Mouse (Mus musculus) midbrain, embryonic 14.5 days (tissue): ENCODE measurements around the gene Rnf114. TPM values are rescaled to one million over a fixed set of nuclear protein-coding genes. Genes with fewer than 3 reads are reported as not detected.
A peak's percentile ranks its signal among the peaks of the same experiment; 100 is the strongest.

Experiments
- ATAC-seq: fragments of 200-750 bp; cut with Nextera tagmentation; 2 replicates; pipeline ENCODE4 v1.8.0; 2017; ENCODE audit warnings: moderate number of reproducible peaks, moderate library complexity; ENCODE audit not compliant: low FRiP score, low TSS enrichment
- DNase-seq: peaks from one replicate; pipeline ENCODE4 v3.0.0-alpha.2; 2015
- H3K27ac ChIP-seq: fragments of 300-500 bp; sonication (generic); replicated peaks from 2 replicates; pipeline ENCODE4 v1.5.1; 2014; ENCODE audit warnings: mild to moderate bottlenecking, low read depth, low read length, moderate library complexity
- H3K27me3 ChIP-seq: fragments of 300-500 bp; sonication (generic); 2 replicates; pipeline ENCODE4 v1.6.1; 2014; ENCODE audit warnings: low read length, control low read depth, mixed read lengths; ENCODE audit not compliant: control insufficient read depth, insufficient read depth
- H3K36me3 ChIP-seq: fragments of 300-500 bp; sonication (generic); 2 replicates; pipeline ENCODE4 v1.6.1; 2014; ENCODE audit warnings: low read length, control low read depth; ENCODE audit not compliant: control insufficient read depth, insufficient read depth
- H3K4me1 ChIP-seq: fragments of 300-500 bp; sonication (generic); 2 replicates; pipeline ENCODE4 v1.6.1; 2014; ENCODE audit warnings: mild to moderate bottlenecking, antibody characterized with exemption, low read length, control low read depth; ENCODE audit not compliant: control insufficient read depth, insufficient read depth
- H3K4me2 ChIP-seq: fragments of 300-500 bp; sonication (generic); 2 replicates; pipeline ENCODE4 v1.6.1; 2014; ENCODE audit warnings: mild to moderate bottlenecking, low read length, moderate library complexity
- H3K4me3 ChIP-seq: fragments of 300-500 bp; sonication (generic); replicated peaks from 2 replicates; pipeline ENCODE4 v1.5.1; 2014; ENCODE audit warnings: low read depth, low read length
- H3K9ac ChIP-seq: fragments of 300-500 bp; sonication (generic); replicated peaks from 2 replicates; pipeline ENCODE4 v1.6.1; 2014; ENCODE audit warnings: mild to moderate bottlenecking, low read length, moderate library complexity
- H3K9me3 ChIP-seq: fragments of 300-500 bp; sonication (generic); 2 replicates; pipeline ENCODE4 v1.6.1; 2016; ENCODE audit warnings: low read length, control low read depth, mixed read lengths; ENCODE audit not compliant: control insufficient read depth
- WGBS: fragments of 180-500 bp; shearing (Covaris S2); extraction: QIAGEN DNeasy Blood & Tissue Kit; methylation state at CpG from one replicate; pipeline ENCODE4 v1.1.7; 2014; 5-methylcytosine and 5-hydroxymethylcytosine counted together
- polyA plus RNA-seq: library from polyadenylated mRNA; unstranded; fragments of >200 nt; fragmentation: Nextera tagmentation; extraction: Ambion mirVana; gene quantifications from 2 replicates; pipeline ENCODE4 v1.2.1, GENCODE M21; 2014

Rnf114 gene
- polyA plus RNA-seq, 1 experiment from 2014 or later = 146 TPM

GRCm38 (mm10) chr2:167453814-167454213 is 38.6 kb upstream of the Rnf114 start:
- DNase-seq (peak; percentile 40), ATAC-seq (no peak)
- peaks cover 79% of the 10 kb centered on the region for H3K36me3 ChIP-seq

GRCm38 (mm10) chr2:167456361-167457020 is 36.0 kb upstream of the Rnf114 start:
- H3K4me1 ChIP-seq = no peaks in the 10 kb centered on the region
- H3K36me3 ChIP-seq = peaks cover 71% of the 10 kb centered on the region
- WGBS = 91% methylated on average over 5 of the region's 5 CpGs
- no peak overlapping the region for H3K9ac ChIP-seq
- H3K4me3 ChIP-seq = no peak overlapping the region
- no peak for ATAC-seq
- H3K4me2 ChIP-seq = no peak overlapping the region
- DNase-seq = no peak
- H3K27ac ChIP-seq = no peak overlapping the region
- no peaks in the 10 kb centered on the region for H3K9me3 ChIP-seq
- H3K27me3 ChIP-seq = no peaks in the 10 kb centered on the region

More at GRCm38 (mm10) chr2:167453814-167454213, 38.6 kb upstream of the Rnf114 start:
- H3K9me3 ChIP-seq = no peaks in the 10 kb centered on the region
- H3K27ac ChIP-seq = no peak overlapping the region
- no peak overlapping the region for H3K4me3 ChIP-seq
- H3K4me2 ChIP-seq = no peak overlapping the region
- no peak overlapping the region for H3K9ac ChIP-seq
- no peaks in the 10 kb centered on the region for H3K27me3 ChIP-seq
- no peaks in the 10 kb centered on the region for H3K4me1 ChIP-seq
- 86% methylated on average over 3 of the region's 3 CpGs for WGBS

- DNase-seq = no peak
- Histone ChIP-seq H3K9ac (no peak overlapping the region), H3K4me1 (no peaks in the 10 kb centered on the region), H3K9me3 (no peaks in the 10 kb centered on the region), H3K36me3 (peaks cover 66% of the 10 kb centered on the region), H3K27me3 (no peaks in the 10 kb centered on the region), H3K27ac (no peak overlapping the region), H3K4me2 (no peak overlapping the region), H3K4me3 (no peak overlapping the region)
- WGBS = 96% methylated on average over 9 of the region's 9 CpGs
- no peak for ATAC-seq
Measured at GRCm38 (mm10) chr2:167457213-167457612, 35.2 kb upstream of the Rnf114 start.

GRCm38 (mm10) chr2:167458548-167458947 is 33.9 kb upstream of the Rnf114 start:
- DNase-seq (no peak), ATAC-seq (no peak)
- 88% methylated on average over 3 of the region's 3 CpGs for WGBS
- no peaks in the 10 kb centered on the region for H3K4me1 ChIP-seq
- H3K27ac ChIP-seq = no peak overlapping the region
- H3K4me2 ChIP-seq = no peak overlapping the region
- H3K27me3 ChIP-seq = no peaks in the 10 kb centered on the region
- H3K4me3 ChIP-seq = no peak overlapping the region
- H3K9ac ChIP-seq = no peak overlapping the region
- peaks cover 59% of the 10 kb centered on the region for H3K36me3 ChIP-seq
- no peaks in the 10 kb centered on the region for H3K9me3 ChIP-seq

GRCm38 (mm10) chr2:167459071-167459865 is 33.2 kb upstream of the Rnf114 start:
- no peak overlapping the region for H3K27ac ChIP-seq
- no peaks in the 10 kb centered on the region for H3K9me3 ChIP-seq
- DNase-seq (no peak), ATAC-seq (no peak)
- no peak overlapping the region for H3K4me3 ChIP-seq
- no peak overlapping the region for H3K9ac ChIP-seq
- H3K4me2 ChIP-seq = no peak overlapping the region
- no peaks in the 10 kb centered on the region for H3K27me3 ChIP-seq
- H3K4me1 ChIP-seq = no peaks in the 10 kb centered on the region
- 93% methylated on average over 6 of the region's 6 CpGs for WGBS
- H3K36me3 ChIP-seq = peaks cover 52% of the 10 kb centered on the region

GRCm38 (mm10) chr2:167462954-167463353 is 29.5 kb upstream of the Rnf114 start:
- peaks cover 49% of the 10 kb centered on the region for H3K36me3 ChIP-seq

GRCm38 (mm10) chr2:167463802-167464201 is 28.6 kb upstream of the Rnf114 start:
- no peak for ATAC-seq
- H3K27me3 ChIP-seq = no peaks in the 10 kb centered on the region
- peaks cover 46% of the 10 kb centered on the region for H3K36me3 ChIP-seq
- H3K9ac ChIP-seq = no peak overlapping the region
- WGBS = 91% methylated on average over 5 of the region's 5 CpGs
- H3K9me3 ChIP-seq = no peaks in the 10 kb centered on the region
- no peak overlapping the region for H3K4me2 ChIP-seq
- DNase-seq = no peak
- H3K4me1 ChIP-seq = no peaks in the 10 kb centered on the region
- no peak overlapping the region for H3K27ac ChIP-seq
- no peak overlapping the region for H3K4me3 ChIP-seq

More at GRCm38 (mm10) chr2:167462954-167463353, 29.5 kb upstream of the Rnf114 start:
- Histone ChIP-seq H3K27ac (no peak overlapping the region), H3K4me2 (no peak overlapping the region), H3K4me3 (no peak overlapping the region), H3K9ac (no peak overlapping the region), H3K4me1 (no peaks in the 10 kb centered on the region), H3K27me3 (no peaks in the 10 kb centered on the region), H3K9me3 (no peaks in the 10 kb centered on the region)
- DNase-seq (peak; percentile 75), ATAC-seq (no peak)
- WGBS = 66% methylated on average over 6 of the region's 6 CpGs

- Histone ChIP-seq H3K9me3 (no peaks in the 10 kb centered on the region), H3K27ac (no peak overlapping the region), H3K36me3 (peaks cover 54% of the 10 kb centered on the region), H3K4me2 (no peak overlapping the region), H3K27me3 (no peaks in the 10 kb centered on the region), H3K4me3 (no peak overlapping the region), H3K4me1 (no peaks in the 10 kb centered on the region), H3K9ac (no peak overlapping the region)
- WGBS = 97% methylated on average over 3 of the region's 3 CpGs
- ATAC-seq = no peak
- no peak for DNase-seq
Measured at GRCm38 (mm10) chr2:167465951-167466350, 26.5 kb upstream of the Rnf114 start.

- DNase-seq = no peak
- Histone ChIP-seq H3K36me3 (peaks cover 67% of the 10 kb centered on the region), H3K27me3 (no peaks in the 10 kb centered on the region), H3K27ac (no peak overlapping the region), H3K4me2 (no peak overlapping the region), H3K9ac (no peak overlapping the region), H3K4me3 (no peak overlapping the region), H3K4me1 (no peaks in the 10 kb centered on the region), H3K9me3 (no peaks in the 10 kb centered on the region)
- WGBS = 86% methylated on average over 5 of the region's 5 CpGs
- ATAC-seq = no peak
Measured at GRCm38 (mm10) chr2:167467214-167467613, 25.2 kb upstream of the Rnf114 start.
